Mouse (Mus musculus) intestine, embryonic 15.5 days (tissue): ENCODE measurements around the gene Cic. TPM values are rescaled to one million over a fixed set of nuclear protein-coding genes. Genes with fewer than 3 reads are reported as not detected.

ENCODE experiments used
- ATAC-seq: fragments of 200-750 bp; cut with Nextera tagmentation; 2 replicates; pipeline ENCODE4 v1.8.0; 2017; ENCODE audit warnings: moderate TSS enrichment, moderate library complexity
- H3K27ac ChIP-seq: fragments of 300-500 bp; sonication (generic); 2 replicates; pipeline ENCODE4 v1.5.1; 2015; ENCODE audit warnings: mild to moderate bottlenecking, inconsistent platforms
- H3K27me3 ChIP-seq: fragments of 300-500 bp; sonication (generic); replicated peaks from 2 replicates; pipeline ENCODE4 v1.6.1; 2015; ENCODE audit warnings: inconsistent platforms
- H3K36me3 ChIP-seq: fragments of 300-500 bp; sonication (generic); 2 replicates; pipeline ENCODE4 v1.6.1; 2015; ENCODE audit warnings: inconsistent platforms
- H3K4me1 ChIP-seq: fragments of 300-500 bp; sonication (generic); replicated peaks from 2 replicates; pipeline ENCODE4 v1.6.1; 2015; ENCODE audit warnings: inconsistent platforms
- H3K4me2 ChIP-seq: fragments of 300-500 bp; sonication (generic); replicated peaks from 2 replicates; pipeline ENCODE4 v1.6.1; 2015; ENCODE audit warnings: mild to moderate bottlenecking, inconsistent platforms
- H3K4me3 ChIP-seq: fragments of 300-500 bp; sonication (generic); replicated peaks from 2 replicates; pipeline ENCODE4 v1.5.1; 2015; ENCODE audit warnings: inconsistent platforms
- H3K9ac ChIP-seq: fragments of 300-500 bp; sonication (generic); 2 replicates; pipeline ENCODE4 v1.6.1; 2015; ENCODE audit warnings: inconsistent platforms
- H3K9me3 ChIP-seq: fragments of 300-500 bp; sonication (generic); 2 replicates; pipeline ENCODE4 v1.6.1; 2016; ENCODE audit warnings: inconsistent platforms
- WGBS: fragments of 180-500 bp; shearing (Covaris S2); methylation state at CpG from one replicate; pipeline ENCODE4 v1.1.7; 2015; 5-methylcytosine and 5-hydroxymethylcytosine counted together
- polyA plus RNA-seq: library from polyadenylated mRNA; unstranded; fragments of >200 nt; fragmentation: Nextera tagmentation; extraction: Ambion mirVana; gene quantifications from 2 replicates; pipeline ENCODE4 v1.2.1, GENCODE M21; 2015

Cic gene
- polyA plus RNA-seq: 26.1 and 26.6 TPM in 2 replicates

GRCm38 (mm10) chr7:25267301-25267750 lies at the start of gene Cic:
Gene Cic (plus strand): TSS chr7:25267704.
- H3K9ac ChIP-seq: peak within 1 kb of the TSS; percentile 73
- no peaks in the 10 kb centered on the region for H3K9me3 ChIP-seq
- peak within 1 kb of the TSS; percentile 90 for H3K27ac ChIP-seq
- WGBS: under 1% methylated on average over 29 of the region's 29 CpGs
- peaks cover 14% of the 10 kb centered on the region; the same call in 1 of the 2 replicates for H3K36me3 ChIP-seq
- peak within 1 kb of the TSS; percentile 73 for H3K4me3 ChIP-seq
- ATAC-seq: peak; percentile 91
- H3K27me3 ChIP-seq: no peaks in the 10 kb centered on the region
- peak within 1 kb of the TSS; percentile 74 for H3K4me2 ChIP-seq
- H3K4me1 ChIP-seq: peaks cover 13% of the 10 kb centered on the region

- ATAC-seq: peak; percentile 31
- peak overlapping the region; percentile 92 for H3K27ac ChIP-seq
These were observed 48.6 kb upstream of the Cic start for GRCm38 (mm10) chr7:25218705-25219415.

GRCm38 (mm10) chr7:25219416-25219750 lies 48.1 kb upstream of the Cic start:
- Histone ChIP-seq H3K27me3 (no peaks in the 10 kb centered on the region), H3K4me1 (peaks cover 40% of the 10 kb centered on the region), H3K4me2 (peak overlapping the region; percentile 95), H3K36me3 (0 out of 2 replicates have a peak, but pooled peaks cover 6% of the 10 kb centered on the region), H3K9ac (peak overlapping the region; percentile 74), H3K27ac (peak overlapping the region; percentile 92), H3K4me3 (peak overlapping the region; percentile 80), H3K9me3 (no peaks in the 10 kb centered on the region)
- ATAC-seq: no peak
- 0% methylated on average over 16 of the region's 16 CpGs for WGBS

More at GRCm38 (mm10) chr7:25218705-25219415, 48.6 kb upstream of the Cic start:
- Histone ChIP-seq H3K4me1 (peaks cover 40% of the 10 kb centered on the region), H3K9me3 (no peaks in the 10 kb centered on the region), H3K27me3 (no peaks in the 10 kb centered on the region), H3K4me2 (peak overlapping the region; percentile 95), H3K36me3 (0 out of 2 replicates have a peak, but pooled peaks cover 3% of the 10 kb centered on the region), H3K4me3 (peak overlapping the region; percentile 80), H3K9ac (peak overlapping the region; percentile 74)
- WGBS: under 1% methylated on average over 52 of the region's 53 CpGs

GRCm38 (mm10) chr7:25219756-25220456 lies 47.6 kb upstream of the Cic start:
- H3K4me1 ChIP-seq: peaks cover 40% of the 10 kb centered on the region
- H3K9me3 ChIP-seq: no peaks in the 10 kb centered on the region
- H3K27me3 ChIP-seq: no peaks in the 10 kb centered on the region
- 3% methylated on average over 31 of the region's 31 CpGs for WGBS
- peak overlapping the region; percentile 80 for H3K4me3 ChIP-seq
- peak; percentile 80 for ATAC-seq
- H3K9ac ChIP-seq: peak overlapping the region; percentile 79
- H3K27ac ChIP-seq: peak overlapping the region; percentile 92
- peak overlapping the region; percentile 95 for H3K4me2 ChIP-seq
- H3K36me3 ChIP-seq: 0 out of 2 replicates have a peak, but pooled peaks cover 8% of the 10 kb centered on the region

GRCm38 (mm10) chr7:25220457-25221101 lies 46.9 kb upstream of the Cic start, which contains the start of gene Dedd2:
Gene Dedd2 (minus strand): TSS chr7:25220615.
- peak within 1 kb of the TSS; percentile 95 for H3K4me2 ChIP-seq
- ATAC-seq: no peak
- H3K36me3 ChIP-seq: peaks cover 11% of the 10 kb centered on the region; the same call in 1 of the 2 replicates
- H3K4me3 ChIP-seq: peak within 1 kb of the TSS; percentile 80
- peak within 1 kb of the TSS; percentile 79 for H3K9ac ChIP-seq
- H3K9me3 ChIP-seq: no peaks in the 10 kb centered on the region
- H3K4me1 ChIP-seq: peaks cover 40% of the 10 kb centered on the region
- no peaks in the 10 kb centered on the region for H3K27me3 ChIP-seq
- H3K27ac ChIP-seq: peak within 1 kb of the TSS; percentile 92
- 7% methylated on average over 20 of the region's 20 CpGs for WGBS

GRCm38 (mm10) chr7:25221102-25221883 lies 46.2 kb upstream of the Cic start, which contains the start of gene Zfp526:
Gene Zfp526 (plus strand): TSS chr7:25221425.
- under 1% methylated on average over 45 of the region's 45 CpGs for WGBS
- peaks cover 40% of the 10 kb centered on the region for H3K4me1 ChIP-seq

GRCm38 (mm10) chr7:25222275-25222967 lies 45.1 kb upstream of the Cic start:
- H3K9ac ChIP-seq: peak overlapping the region; percentile 79

More at GRCm38 (mm10) chr7:25221102-25221883, 46.2 kb upstream of the Cic start, which contains the start of gene Zfp526:
- Histone ChIP-seq H3K27ac (peak within 1 kb of the TSS; percentile 92), H3K9ac (peak within 1 kb of the TSS; percentile 79), H3K9me3 (no peaks in the 10 kb centered on the region), H3K4me3 (peak within 1 kb of the TSS; percentile 80), H3K4me2 (peak within 1 kb of the TSS; percentile 95), H3K36me3 (peaks cover 18% of the 10 kb centered on the region; the same call in 1 of the 2 replicates), H3K27me3 (no peaks in the 10 kb centered on the region)
- peak; percentile 93 for ATAC-seq

GRCm38 (mm10) chr7:25227523-25228300 lies 39.8 kb upstream of the Cic start:
- no peak overlapping the region for H3K4me2 ChIP-seq
- 91% methylated on average over 1 of the region's 1 CpGs for WGBS
- no peaks in the 10 kb centered on the region for H3K27me3 ChIP-seq
- H3K9ac ChIP-seq: no peak overlapping the region
- no peaks in the 10 kb centered on the region for H3K9me3 ChIP-seq
- H3K36me3 ChIP-seq: peaks cover 60% of the 10 kb centered on the region
- no peak overlapping the region for H3K27ac ChIP-seq
- ATAC-seq: no peak
- no peak overlapping the region for H3K4me3 ChIP-seq
- peaks cover 5% of the 10 kb centered on the region for H3K4me1 ChIP-seq

More at GRCm38 (mm10) chr7:25222275-25222967, 45.1 kb upstream of the Cic start:
- Histone ChIP-seq H3K4me3 (peak overlapping the region; percentile 80), H3K36me3 (peaks cover 29% of the 10 kb centered on the region), H3K9me3 (no peaks in the 10 kb centered on the region), H3K27ac (no peak overlapping the region), H3K4me1 (peaks cover 39% of the 10 kb centered on the region), H3K27me3 (no peaks in the 10 kb centered on the region), H3K4me2 (peak overlapping the region; percentile 95)
- no peak for ATAC-seq
- WGBS: 82% methylated on average over 10 of the region's 10 CpGs

GRCm38 (mm10) chr7:25230690-25231285 lies 36.7 kb upstream of the Cic start:
- Histone ChIP-seq H3K27ac (no peak overlapping the region), H3K9ac (no peak overlapping the region), H3K4me1 (peaks cover 7% of the 10 kb centered on the region), H3K27me3 (no peaks in the 10 kb centered on the region), H3K4me3 (no peak overlapping the region), H3K9me3 (no peaks in the 10 kb centered on the region), H3K36me3 (peaks cover 64% of the 10 kb centered on the region), H3K4me2 (no peak overlapping the region)
- no peak for ATAC-seq
- 84% methylated on average over 9 of the region's 9 CpGs for WGBS

- no peak overlapping the region for H3K4me2 ChIP-seq
- no peak overlapping the region for H3K27ac ChIP-seq
- no peak overlapping the region for H3K4me3 ChIP-seq
- 52% methylated on average over 5 of the region's 5 CpGs for WGBS
- no peaks in the 10 kb centered on the region for H3K27me3 ChIP-seq
- H3K9ac ChIP-seq: no peak overlapping the region
- ATAC-seq: no peak
- peaks cover 50% of the 10 kb centered on the region for H3K36me3 ChIP-seq
- H3K9me3 ChIP-seq: no peaks in the 10 kb centered on the region
- H3K4me1 ChIP-seq: peaks cover 15% of the 10 kb centered on the region
These were observed 35.3 kb upstream of the Cic start for GRCm38 (mm10) chr7:25232101-25232648.
